Mouse (Mus musculus) kidney, adult 8-10 months (tissue): ENCODE measurements around the gene Ect2.

Experiments used
- DNase-seq, 2 experiments: peaks; one replicate each; pipeline ENCODE4 v3.0.0; 2022

Gene Ect2

DNA sequence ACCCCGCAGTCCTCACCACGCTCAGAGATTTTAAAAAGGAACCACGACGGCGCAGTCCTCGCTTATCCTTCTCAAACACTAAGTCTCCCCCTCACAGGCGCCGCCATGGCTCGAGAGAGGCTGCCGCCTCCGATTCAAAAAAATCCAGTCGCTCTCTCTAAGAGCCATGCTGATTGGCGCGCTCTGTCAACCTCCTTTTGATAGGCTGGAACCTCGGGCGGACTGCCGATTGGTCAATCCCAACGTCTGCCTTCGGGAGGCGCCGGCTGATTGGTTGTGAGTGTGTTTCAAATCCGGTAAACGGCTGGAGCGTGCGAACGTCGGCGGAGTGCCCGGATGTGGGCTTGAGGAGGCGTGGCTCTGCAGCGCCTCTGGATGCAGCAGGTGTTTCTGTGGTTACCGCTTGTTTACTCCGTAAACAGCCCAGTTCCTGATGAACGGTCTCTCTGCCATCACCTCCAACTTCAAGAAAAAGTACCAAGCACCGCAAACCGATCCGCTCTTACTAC lies at the start of gene Ect2:
TSS of gene Ect2 (minus strand) at position 178 of the 509 bp plus-strand sequence.
- peak; percentile 99 for DNase-seq

- no peak for DNase-seq
Measured at GRCm38 (mm10) chr3:27201728-27202411, 48.2 kb upstream of the Ect2 start.

- DNase-seq: peak in 1 of 2 experiments; percentile 53
Measured at GRCm38 (mm10) chr3:27199120-27199519, 45.4 kb upstream of the Ect2 start.

- no peak for DNase-seq
Measured at GRCm38 (mm10) chr3:27197816-27198215, 44.1 kb upstream of the Ect2 start.

- DNase-seq: peak; percentile 75 to 79
Measured at GRCm38 (mm10) chr3:27196529-27196928, 42.9 kb upstream of the Ect2 start.

DNA sequence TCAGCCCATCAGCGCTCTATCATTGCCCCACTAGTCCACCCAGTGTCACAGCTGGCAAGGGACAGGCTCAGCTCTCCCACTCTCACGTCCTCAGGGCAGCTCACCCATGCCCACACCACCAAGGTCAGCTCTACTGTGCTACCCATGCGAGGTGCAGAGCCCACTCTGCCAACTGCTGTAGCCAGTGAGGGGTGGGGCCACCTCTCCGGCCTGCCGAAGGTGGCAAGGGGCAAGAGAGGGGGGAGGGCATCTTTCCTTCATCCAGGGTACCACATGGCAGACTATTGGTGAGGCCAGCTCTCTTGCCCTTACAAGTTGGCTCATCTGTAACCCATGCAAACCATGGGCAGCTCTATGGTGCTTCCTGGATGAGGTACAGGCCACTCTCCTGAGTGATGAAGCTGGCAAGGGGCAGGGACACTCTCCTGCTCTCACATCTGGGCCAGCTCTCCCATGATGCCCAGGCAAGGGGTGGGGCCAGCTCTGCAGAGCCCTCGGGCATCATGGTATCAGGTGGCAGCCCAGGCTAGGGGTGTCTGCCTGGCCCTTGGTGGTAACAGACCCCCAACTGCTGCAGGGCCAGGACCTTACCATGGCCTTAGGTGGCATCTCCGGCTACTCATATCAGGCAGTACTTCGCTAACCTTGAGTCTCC lies 42.0 kb upstream of the Ect2 start:
- no peak for DNase-seq

- no peak for DNase-seq
Measured at GRCm38 (mm10) chr3:27195153-27195552, 41.5 kb upstream of the Ect2 start.

GRCm38 (mm10) chr3:27193844-27194317 lies 40.2 kb upstream of the Ect2 start:
- DNase-seq: peak; percentile 63 to 69

DNA sequence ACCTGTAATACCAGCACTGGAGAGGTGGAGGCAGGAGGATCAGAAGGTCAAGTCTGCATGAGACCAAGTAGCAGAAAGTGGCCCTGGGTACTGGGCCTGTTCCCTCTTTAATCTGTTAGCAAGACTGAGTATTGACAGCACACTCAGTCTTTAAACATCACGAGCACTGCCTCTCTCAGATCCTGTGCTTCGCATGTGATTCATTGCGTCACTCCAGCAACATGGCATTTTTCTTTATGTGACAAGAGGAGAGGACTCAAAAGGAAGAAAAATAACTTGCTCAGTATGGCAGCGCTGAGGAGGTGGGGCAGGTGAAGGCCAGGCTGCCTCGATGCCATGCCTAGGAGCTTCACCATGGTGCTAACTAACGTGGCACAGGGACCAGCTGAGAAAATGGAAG lies 38.2 kb upstream of the Ect2 start:
- DNase-seq: no peak

- DNase-seq: no peak
Measured at GRCm38 (mm10) chr3:27190865-27191264, 37.2 kb upstream of the Ect2 start.

- DNase-seq: peak; percentile 82 to 91
Measured at GRCm38 (mm10) chr3:27189320-27190261, 35.9 kb upstream of the Ect2 start.

- peak; percentile 70 to 80 for DNase-seq
Measured at GRCm38 (mm10) chr3:27188386-27188785, 34.7 kb upstream of the Ect2 start.

DNA sequence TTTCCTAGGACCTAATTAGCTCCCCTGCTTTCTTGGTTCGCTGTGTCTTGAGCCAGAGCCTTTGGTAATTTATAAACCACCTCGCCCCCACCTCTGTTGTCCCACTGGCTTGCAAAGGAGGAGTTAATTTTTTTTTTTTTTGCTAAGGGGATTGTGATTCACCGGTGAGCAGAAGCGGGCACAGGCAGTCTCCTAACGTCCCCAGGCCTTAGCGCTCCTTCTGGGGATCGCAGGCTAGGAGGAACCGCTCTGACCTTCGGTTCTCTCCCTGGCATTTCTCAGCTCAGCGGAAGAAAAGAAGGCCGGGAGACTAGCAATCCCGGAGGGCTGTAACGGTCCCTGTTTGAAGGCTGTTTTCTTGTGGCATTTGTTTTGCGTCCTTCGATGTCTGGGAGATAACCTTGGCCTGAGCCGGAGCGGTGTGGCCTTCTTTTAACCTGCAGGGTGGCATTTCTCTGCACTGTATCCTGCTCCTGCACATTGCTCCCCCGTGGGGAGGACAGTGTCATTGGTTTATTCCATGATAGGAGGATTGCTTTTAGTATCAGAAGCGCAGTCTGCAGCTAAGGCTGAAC lies 30.0 kb upstream of the Ect2 start:
- DNase-seq: peak; percentile 77 to 80

- DNase-seq: peak; percentile 97
Measured at GRCm38 (mm10) chr3:27182733-27183600, 29.3 kb upstream of the Ect2 start, which contains the start of gene Nceh1. TSS of gene Nceh1 (plus strand) at chr3:27182965.

DNA sequence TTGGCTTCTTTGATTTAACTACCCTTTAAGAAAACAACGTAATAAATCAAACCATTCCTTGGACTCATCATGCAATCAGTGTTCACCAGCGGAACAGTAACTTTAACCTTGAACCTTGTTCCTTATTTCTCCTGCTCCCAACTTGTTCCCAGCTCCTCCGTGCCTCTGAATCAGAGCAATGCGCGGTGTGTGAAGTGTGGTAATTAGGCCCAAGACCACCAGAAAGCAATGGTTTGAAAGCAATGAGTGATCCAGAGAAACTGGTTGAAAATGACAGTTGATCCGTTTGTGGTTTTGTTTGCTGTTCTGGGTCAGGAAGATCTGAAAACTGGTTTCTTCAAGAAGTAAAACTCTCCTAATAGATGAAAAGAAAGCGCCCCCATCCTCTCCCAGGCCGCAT lies 26.0 kb upstream of the Ect2 start:
- DNase-seq: no peak

DNA sequence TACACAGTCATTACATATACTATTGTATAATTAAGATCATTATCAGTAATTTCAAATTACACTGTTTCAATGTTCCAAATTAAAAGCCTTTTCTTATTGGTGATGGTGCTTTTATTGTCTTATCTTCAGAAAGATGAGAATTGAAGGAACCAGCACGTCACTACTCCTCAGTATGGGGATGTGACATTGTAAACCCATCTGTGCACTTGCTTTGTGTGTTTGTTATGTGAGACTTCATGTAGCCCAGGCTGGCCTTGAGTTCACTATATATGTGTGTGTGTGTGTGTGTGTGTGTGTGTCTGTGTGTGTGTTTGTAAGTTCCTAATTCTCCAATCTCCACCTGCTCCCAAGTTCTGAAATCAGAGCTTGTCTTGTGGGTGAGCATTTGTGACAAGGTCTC lies 16.6 kb upstream of the Ect2 start:
- DNase-seq: no peak

GRCm38 (mm10) chr3:27165481-27166065 lies 11.9 kb upstream of the Ect2 start:
- no peak for DNase-seq

GRCm38 (mm10) chr3:27162410-27162804 lies 8.7 kb upstream of the Ect2 start:
- DNase-seq: no peak

DNA sequence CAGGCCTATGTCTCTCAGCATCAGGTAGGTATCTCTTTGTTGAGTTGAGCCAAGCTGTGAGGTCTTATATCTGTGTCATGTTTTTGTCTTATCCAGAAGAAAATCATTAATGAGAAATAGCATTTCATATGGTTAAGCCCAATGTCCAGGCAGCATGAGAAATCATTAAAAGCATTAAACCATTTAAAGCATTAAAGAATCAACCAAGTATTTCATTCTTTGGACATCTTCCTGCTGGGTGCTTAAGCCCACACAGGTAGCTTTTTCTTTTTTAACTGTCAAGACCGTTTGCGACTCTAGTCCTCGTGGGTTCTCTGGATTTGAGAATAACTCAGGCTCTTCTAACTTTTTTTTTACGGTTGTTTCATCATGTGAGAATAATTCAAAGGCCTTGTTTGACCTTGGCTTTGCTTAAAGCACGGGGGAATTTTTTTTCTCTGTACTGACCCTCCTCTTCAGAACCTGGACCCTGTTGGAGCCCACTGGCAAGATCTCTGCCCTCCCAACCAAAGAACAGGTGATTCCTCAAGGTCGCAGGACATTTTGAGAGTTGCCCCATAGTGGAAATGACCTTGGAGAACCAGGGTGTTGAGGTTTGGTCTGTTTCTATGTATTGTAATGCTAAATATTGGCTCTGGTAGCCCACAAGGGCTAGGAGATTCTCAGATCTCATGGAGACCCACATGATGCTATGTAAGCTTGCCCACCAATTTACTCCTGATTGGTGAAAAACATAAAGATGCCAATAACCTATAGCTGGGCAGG lies 8.1 kb upstream of the Ect2 start:
- DNase-seq: no peak

- DNase-seq: no peak
Measured at GRCm38 (mm10) chr3:27158910-27159309, 5.2 kb upstream of the Ect2 start.

- DNase-seq: no peak
Measured at GRCm38 (mm10) chr3:27156594-27156949, 2.9 kb upstream of the Ect2 start.
